Mouse (Mus musculus) kidney, postnatal 4 days (tissue): ENCODE results near the gene Id1.

Experiments
- DNase-seq, 2 experiments: peaks; one replicate each; pipeline ENCODE4 v3.0.0; 2021; ENCODE audit warnings: mixed read lengths in 2 of 2

Gene Id1

GRCm38 (mm10) chr2:152724332-152724723, 11.7 kb upstream of the Id1 start:
- DNase-seq = no peak

- DNase-seq = peak in 1 of 2 experiments; percentile 52
These were observed 10.8 kb upstream of the Id1 start for GRCm38 (mm10) chr2:152725178-152725750.

- no peak for DNase-seq
These were observed 9.8 kb upstream of the Id1 start for GRCm38 (mm10) chr2:152726213-152726612.

DNA sequence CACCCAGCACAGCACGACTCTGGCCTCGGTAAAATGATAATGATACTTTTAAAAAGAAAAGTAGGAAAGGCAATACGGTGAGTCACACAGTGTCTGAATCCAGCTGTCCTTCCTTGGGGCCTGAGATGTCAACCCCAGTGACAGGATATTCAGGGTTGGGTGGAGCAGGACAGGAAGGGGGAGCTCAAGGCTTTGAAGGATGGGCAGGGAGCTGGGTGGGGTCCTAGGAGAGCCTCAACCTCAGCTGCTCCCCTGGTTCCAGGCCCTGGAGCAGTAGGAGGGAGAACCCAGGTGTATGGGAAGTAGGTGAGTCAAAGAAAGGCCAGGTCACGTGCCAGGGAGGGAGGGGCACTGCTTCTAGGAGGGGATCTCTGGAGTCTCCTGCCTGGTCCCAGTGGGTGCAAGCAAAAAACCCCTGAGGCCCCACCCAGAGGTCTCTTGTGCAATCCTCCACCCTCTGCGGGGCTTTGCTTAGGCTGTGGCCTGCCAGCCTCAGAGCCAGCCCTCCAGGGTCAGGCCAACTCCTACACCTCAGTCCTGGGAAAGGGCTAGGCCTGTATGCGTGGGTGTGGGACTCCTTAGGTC, 9.2 kb upstream of the Id1 start:
- DNase-seq = peak; percentile 45 to 61

GRCm38 (mm10) chr2:152727795-152728510, 8.1 kb upstream of the Id1 start:
- DNase-seq = peak; percentile 37 to 57

DNA sequence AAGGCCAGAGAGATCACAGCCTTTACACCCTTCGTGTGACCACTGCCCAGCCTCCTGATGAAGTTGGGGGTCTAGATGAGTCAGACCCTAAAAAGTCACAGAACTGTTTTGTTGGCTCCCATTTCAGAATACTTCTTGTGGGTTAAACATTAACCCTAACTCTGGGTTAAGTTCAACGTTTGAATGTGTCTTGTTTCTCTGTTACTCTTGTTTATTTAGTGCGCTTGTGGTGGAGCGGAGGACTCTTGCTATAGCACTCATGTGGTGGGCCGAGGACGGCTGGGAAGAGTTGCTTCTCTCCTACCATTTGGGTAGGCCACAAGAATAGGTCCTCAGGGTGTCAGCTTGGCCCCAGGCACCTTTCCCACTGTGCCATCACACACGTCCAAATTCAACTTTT, 7.5 kb upstream of the Id1 start:
- DNase-seq = no peak

DNA sequence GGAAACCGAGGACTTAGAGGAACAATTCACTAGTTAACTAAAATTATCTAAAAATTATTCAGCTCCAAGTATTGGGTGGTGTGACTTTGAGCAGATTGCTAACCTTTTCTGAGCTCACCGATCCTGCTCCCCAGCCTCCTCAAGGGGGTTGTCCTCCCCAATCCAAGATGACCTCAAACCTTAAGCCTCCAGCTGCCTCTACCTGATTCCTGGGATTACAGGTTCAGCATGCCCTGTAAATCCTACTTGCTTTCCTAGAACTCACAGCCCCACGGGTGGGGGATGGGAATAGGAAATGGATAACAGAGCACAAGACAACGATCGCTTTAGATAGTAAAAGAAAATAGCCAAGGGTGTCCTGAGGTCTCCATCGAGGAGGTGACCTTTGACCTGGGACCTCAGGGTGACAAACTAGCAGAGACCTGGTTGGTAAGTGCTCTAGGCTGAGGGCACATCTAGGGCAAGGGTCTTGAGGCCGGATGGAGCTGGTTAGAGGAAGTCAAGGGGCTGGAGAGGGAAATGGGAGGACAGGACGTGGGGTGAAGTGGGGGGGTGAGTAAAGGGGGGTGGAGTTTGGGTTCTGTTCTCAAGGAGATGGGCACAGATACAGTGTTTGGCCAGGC, 6.9 kb upstream of the Id1 start:
- peak; percentile 27 to 53 for DNase-seq

GRCm38 (mm10) chr2:152729636-152730020, 6.4 kb upstream of the Id1 start:
- peak; percentile 68 to 70 for DNase-seq

- peak in 1 of 2 experiments; percentile 34 for DNase-seq
These were observed 2.9 kb upstream of the Id1 start for GRCm38 (mm10) chr2:152733201-152733600.

- no peak for DNase-seq
These were observed 1.6 kb upstream of the Id1 start for GRCm38 (mm10) chr2:152734501-152734900.

DNA sequence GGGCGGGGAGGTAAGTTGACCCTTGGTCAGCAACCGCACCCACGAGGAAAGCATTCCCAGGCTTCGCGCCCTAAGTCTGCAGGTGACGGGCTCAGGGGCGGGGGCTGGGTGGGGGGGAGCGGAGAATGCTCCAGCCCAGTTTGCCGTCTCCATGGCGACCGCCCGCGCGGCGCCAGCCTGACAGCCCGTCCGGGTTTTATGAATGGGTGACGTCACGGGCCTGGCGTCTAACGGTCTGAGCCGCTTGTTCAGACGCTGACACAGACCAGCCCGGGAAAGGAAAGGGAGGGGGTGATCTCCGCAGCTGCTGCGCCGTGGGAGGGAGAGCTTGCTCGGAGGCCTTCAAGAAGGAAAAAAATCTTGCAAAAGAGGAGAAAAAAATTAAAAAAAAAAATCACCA, 1.1 kb upstream of the Id1 start:
- peak; percentile 98 for DNase-seq

- peak; percentile 51 to 61 for DNase-seq
These were observed 697 bp downstream of the Id1 start for GRCm38 (mm10) chr2:152736748-152737147.

- peak; percentile 29 to 51 for DNase-seq
These were observed 1.5 kb downstream of the Id1 start for GRCm38 (mm10) chr2:152737306-152738221.

DNA sequence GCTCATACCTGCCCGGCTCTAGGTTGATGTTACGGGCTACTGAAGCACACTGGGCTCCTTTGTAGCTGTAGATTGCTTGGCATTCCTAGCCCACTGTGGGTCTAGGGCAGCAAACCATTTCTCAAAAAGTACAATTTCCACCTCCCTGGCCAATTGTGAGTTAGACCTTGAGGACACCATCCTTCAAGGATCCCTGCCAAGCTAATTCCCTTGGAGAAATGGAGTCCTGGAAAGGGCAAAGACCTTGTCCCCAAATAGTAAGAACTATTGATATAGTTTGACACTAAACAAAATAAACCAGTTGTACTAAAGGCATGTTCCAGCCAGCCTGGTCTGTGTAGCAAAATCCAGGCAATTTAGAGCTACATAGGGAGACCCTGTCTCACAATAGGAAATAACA, 2.3 kb downstream of the Id1 start:
- no peak for DNase-seq

DNA sequence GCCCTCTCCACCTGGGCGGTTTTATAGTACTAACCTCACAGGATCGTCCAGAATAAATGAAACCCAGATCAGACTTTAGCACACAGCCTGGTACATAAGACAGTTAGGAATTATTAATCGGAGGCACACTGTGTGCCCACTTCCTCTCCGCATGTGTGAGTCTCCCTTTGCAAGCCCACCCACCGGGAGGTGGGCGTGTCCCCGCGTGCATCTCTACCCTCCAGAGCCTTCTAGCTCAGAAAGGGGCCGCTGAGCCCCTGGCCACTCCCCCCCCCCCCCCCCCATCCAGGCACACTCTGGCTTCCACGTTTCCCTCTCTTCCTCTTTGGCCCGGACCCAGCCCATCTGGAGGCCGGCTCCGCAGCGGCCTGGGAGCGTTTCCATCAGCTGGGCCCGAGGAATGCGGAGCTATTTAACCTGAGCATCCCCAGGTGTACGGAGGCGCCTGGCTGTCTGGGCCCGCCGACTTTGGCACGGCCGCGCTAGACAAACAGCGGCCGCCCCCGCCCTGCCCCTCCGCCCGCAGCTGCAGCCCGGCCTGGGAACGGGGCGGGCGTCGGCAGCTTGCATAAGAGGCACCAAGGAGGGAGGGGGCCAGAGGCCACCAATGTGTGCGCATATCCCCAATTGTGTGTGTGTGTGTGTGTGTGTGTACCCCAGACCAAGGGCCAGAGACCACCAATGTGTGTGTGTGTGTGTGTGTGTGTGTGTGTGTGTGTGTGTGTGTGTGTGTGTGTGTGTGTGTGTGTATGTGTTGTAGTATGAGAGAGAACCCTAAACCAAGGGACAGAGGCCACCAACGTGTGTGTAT, 3.2 kb downstream of the Id1 start:
- DNase-seq = peak; percentile 88 to 92

DNA sequence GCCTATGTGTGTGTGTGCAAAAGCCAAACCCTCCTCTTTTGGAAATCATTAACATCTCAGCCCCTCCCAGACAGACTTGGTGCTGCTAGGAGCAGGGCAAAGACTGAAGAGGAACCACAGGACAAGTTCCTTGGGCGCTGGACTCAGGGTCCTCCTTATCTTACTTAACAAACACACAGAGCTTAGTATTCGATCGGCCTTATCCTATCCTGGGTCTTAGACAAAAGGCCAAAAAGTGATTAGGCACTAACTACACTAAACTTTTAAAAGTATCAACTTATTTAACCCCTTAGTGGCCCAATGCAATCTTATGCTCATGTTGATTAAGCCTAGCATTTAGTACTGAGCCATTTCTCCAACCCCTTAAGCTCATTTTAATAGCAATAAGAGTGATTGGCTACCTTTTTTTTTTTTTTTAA, 3.8 kb downstream of the Id1 start:
- DNase-seq = no peak

DNA sequence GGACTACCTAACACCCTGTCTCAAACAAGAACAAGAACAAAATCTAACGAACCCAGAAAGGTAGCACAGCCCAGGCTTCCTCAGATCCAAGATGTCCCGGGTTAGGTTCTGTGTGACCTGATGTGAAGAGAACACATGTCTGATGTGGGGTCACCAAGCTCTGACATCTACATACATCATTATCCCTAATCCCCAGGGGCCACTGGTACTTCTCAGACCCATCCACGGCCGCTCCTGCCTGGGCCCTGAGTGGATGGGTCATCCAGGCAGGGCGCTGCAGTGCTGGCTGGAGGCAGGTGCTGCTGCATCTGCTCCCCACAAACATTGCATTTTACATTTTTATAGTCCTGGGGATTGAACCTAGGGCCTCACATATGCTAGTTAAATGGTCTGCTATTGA, 4.4 kb downstream of the Id1 start:
- no peak for DNase-seq

- DNase-seq = peak; percentile 70 to 84
These were observed 5.3 kb downstream of the Id1 start for GRCm38 (mm10) chr2:152741153-152742041.

DNA sequence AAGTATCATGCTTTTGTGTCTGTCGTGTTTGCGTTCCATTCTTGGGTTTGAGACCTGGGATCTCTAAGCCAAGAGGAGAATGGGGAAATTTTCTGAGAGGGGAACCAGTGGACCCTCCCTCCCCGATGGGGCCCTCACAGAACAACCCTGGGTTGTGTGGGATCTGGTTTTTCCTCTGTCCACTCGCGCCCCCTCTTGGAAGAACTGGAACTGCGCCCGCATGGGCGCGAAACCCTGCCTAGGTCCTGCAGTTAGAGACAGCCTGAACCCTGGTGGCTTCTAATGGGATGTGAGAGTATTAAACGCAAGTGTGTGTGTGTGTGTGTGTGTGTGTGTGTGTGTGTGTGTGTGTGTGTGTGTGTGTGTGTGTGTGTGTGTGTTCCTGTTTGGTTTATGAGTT, 6.4 kb downstream of the Id1 start:
- DNase-seq = peak; percentile 92 to 93

- DNase-seq = peak; percentile 63 to 69
These were observed 18.1 kb downstream of the Id1 start, which contains the start of gene Cox4i2 for GRCm38 (mm10) chr2:152753944-152754711. TSS of gene Cox4i2 (plus strand) at chr2:152754173.
